ENCODE assay signal across 8 mouse cellular contexts in genomic region chr3:95993881-95994280, GRCm38 (mm10). TPM values are rescaled to one million over a fixed set of nuclear protein-coding genes. Genes with fewer than 3 reads are reported as not detected.
DNase-seq lines count a peak whose midpoint lies in the region; ATAC-seq lines count a peak whose summit lies in the region.

No protein-coding gene starts in this region.

- H3K9ac ChIP-seq in heart, embryonic 15.5 days = peak overlapping the region; percentile 73
- peak overlapping the region; percentile 99 for H3K9ac ChIP-seq in midbrain, embryonic 14.5 days (replicated peaks; ENCODE audit: low read length)

- WGBS in heart, embryonic 15.5 days = 7% methylated on average over 4 of the region's 4 CpGs
- 32% methylated on average over 4 of the region's 4 CpGs for WGBS in midbrain, embryonic 14.5 days

- peaks cover 64% of the 10 kb centered on the region for H3K4me1 ChIP-seq in heart, embryonic 15.5 days (replicated peaks)
- peaks cover 38% of the 10 kb centered on the region for H3K4me1 ChIP-seq in midbrain, embryonic 14.5 days (ENCODE audit: control insufficient read depth, insufficient read depth, low read length)

- no peaks in the 10 kb centered on the region for H3K9me3 ChIP-seq in heart, embryonic 15.5 days (replicated peaks)
- H3K9me3 ChIP-seq in midbrain, embryonic 14.5 days (ENCODE audit: control insufficient read depth, low read length) = no peaks in the 10 kb centered on the region

- H3K36me3 ChIP-seq in heart, embryonic 15.5 days = peaks cover 33% of the 10 kb centered on the region
- H3K36me3 ChIP-seq in midbrain, embryonic 14.5 days (ENCODE audit: control insufficient read depth, insufficient read depth, low read length) = peaks cover 40% of the 10 kb centered on the region

- H3K4me2 ChIP-seq in heart, embryonic 15.5 days = peak overlapping the region; percentile 64
- peak overlapping the region; percentile 81 for H3K4me2 ChIP-seq in midbrain, embryonic 14.5 days (ENCODE audit: low read length)

- H3K27ac ChIP-seq in heart, embryonic 15.5 days = peak overlapping the region; percentile 98
- H3K27ac ChIP-seq in midbrain, embryonic 14.5 days (replicated peaks; ENCODE audit: low read depth, low read length) = peak overlapping the region; percentile 99

- DNase-seq in cerebellum, postnatal 4 days (ENCODE audit: low spot score in 2 of 2) = no peak
- DNase-seq in cerebellum, postnatal 25 days = peak; percentile 75 to 84
- DNase-seq in kidney, postnatal 25 days = peak; percentile 41 to 80
- peak; percentile 31 for DNase-seq in midbrain, embryonic 14.5 days
- DNase-seq in adrenal gland, postnatal 10 days = no peak
- no peak for DNase-seq in thymus, postnatal 4 days

- H3K4me3 ChIP-seq in heart, embryonic 15.5 days = peak overlapping the region; percentile 71
- H3K4me3 ChIP-seq in midbrain, embryonic 14.5 days (replicated peaks; ENCODE audit: low read depth, low read length) = peak overlapping the region; percentile 80

- H3K27me3 ChIP-seq in heart, embryonic 15.5 days = no peaks in the 10 kb centered on the region
- H3K27me3 ChIP-seq in midbrain, embryonic 14.5 days (ENCODE audit: control insufficient read depth, insufficient read depth, low read length) = no peaks in the 10 kb centered on the region

- peak; percentile 32; the same call in 1 of the 2 replicates for ATAC-seq in cerebellum, adult (ENCODE audit: insufficient number of reproducible peaks, low FRiP score, low TSS enrichment)
- peak; percentile 40; the same call in 1 of the 2 replicates for ATAC-seq in heart, embryonic 15.5 days (replicated peaks; ENCODE audit: insufficient number of reproducible peaks, insufficient read depth, low FRiP score, low read depth)
- ATAC-seq in midbrain, embryonic 14.5 days (ENCODE audit: low FRiP score, low TSS enrichment) = no peak

RNA-seq across cellular contexts. Expression of gene Plekho1, which starts 1.9 kb away (rescaled TPM):
- polyA plus RNA-seq in heart, embryonic 15.5 days (2015; fragmentation: Nextera tagmentation; extraction: Ambion mirVana) = 64.3 and 69.6 TPM in 2 replicates
- 63.5 and 70.6 TPM in 2 replicates for polyA plus RNA-seq in midbrain, embryonic 14.5 days (2014; fragmentation: Nextera tagmentation; extraction: Ambion mirVana)
- 10 to 100 TPM; 34.0 to 36.7 TPM for total RNA-seq in adrenal gland, postnatal 10 days (2021)

Comparison
In these comparisons a context has a peak if more than half of its experiments do, and no peak if none do; other contexts are left out.
1. DNase-seq: peak in cerebellum, postnatal 25 days (2 of 2), kidney, postnatal 25 days (2 of 2) and midbrain, embryonic 14.5 days (single experiment); none in cerebellum, postnatal 4 days (0 of 2), adrenal gland, postnatal 10 days (single experiment) and thymus, postnatal 4 days (single experiment).